Mouse (Mus musculus) stomach, embryonic 16.5 days (tissue): Measurements from ENCODE around the gene Atp5l. TPM values are rescaled to one million over a fixed set of nuclear protein-coding genes. Genes with fewer than 3 reads are reported as not detected.

ENCODE experiments used
- ATAC-seq: fragments of 200-750 bp; cut with Nextera tagmentation; 2 replicates; pipeline ENCODE4 v1.8.0; 2017; ENCODE audit warnings: moderate number of reproducible peaks, moderate TSS enrichment; ENCODE audit not compliant: insufficient read depth, low FRiP score
- H3K27ac ChIP-seq: fragments of 300-500 bp; sonication (generic); 2 replicates; pipeline ENCODE4 v1.5.1; 2014; ENCODE audit warnings: low read length
- H3K27me3 ChIP-seq: fragments of 300-500 bp; sonication (generic); 2 replicates; pipeline ENCODE4 v1.6.1; 2014; ENCODE audit warnings: low read length, control low read depth, mixed read lengths; ENCODE audit not compliant: control insufficient read depth, insufficient read depth
- H3K36me3 ChIP-seq: fragments of 300-500 bp; sonication (generic); 2 replicates; pipeline ENCODE4 v1.6.1; 2014; ENCODE audit warnings: low read length; ENCODE audit not compliant: control insufficient read depth, insufficient read depth
- H3K4me1 ChIP-seq: fragments of 300-500 bp; sonication (generic); 2 replicates; pipeline ENCODE4 v1.6.1; 2014; ENCODE audit warnings: low read length, control low read depth, mixed read lengths; ENCODE audit not compliant: control insufficient read depth, insufficient read depth
- H3K4me2 ChIP-seq: fragments of 300-500 bp; sonication (generic); 2 replicates; pipeline ENCODE4 v1.6.1; 2014; ENCODE audit warnings: low read depth, low read length, mixed read lengths
- H3K4me3 ChIP-seq: fragments of 300-500 bp; sonication (generic); replicated peaks from 2 replicates; pipeline ENCODE4 v1.5.1; 2014; ENCODE audit warnings: mild to moderate bottlenecking, low read length
- H3K9ac ChIP-seq: fragments of 300-500 bp; sonication (generic); 2 replicates; pipeline ENCODE4 v1.6.1; 2014; ENCODE audit warnings: low read length
- H3K9me3 ChIP-seq: fragments of 300-500 bp; sonication (generic); replicated peaks from 2 replicates; pipeline ENCODE4 v1.6.1; 2016; ENCODE audit warnings: low read length, control low read depth; ENCODE audit not compliant: control insufficient read depth
- WGBS: fragments of 180-500 bp; shearing (Covaris S2); extraction: QIAGEN DNeasy Blood & Tissue Kit; methylation state at CpG from one replicate; pipeline ENCODE4 v1.1.7; 2014; 5-methylcytosine and 5-hydroxymethylcytosine counted together
- polyA plus RNA-seq: library from polyadenylated mRNA; unstranded; fragments of >200 nt; fragmentation: Nextera tagmentation; extraction: Ambion mirVana; gene quantifications from 2 replicates; pipeline ENCODE4 v1.2.1, GENCODE M21; 2015

Atp5l gene
- polyA plus RNA-seq, 1 experiment from 2014 or later: 783 TPM

GRCm38 (mm10) chr9:44877686-44878085 lies 42.9 kb downstream of the Atp5l start:
- H3K27ac ChIP-seq: no peak overlapping the region
- H3K27me3 ChIP-seq: no peaks in the 10 kb centered on the region
- peaks cover 39% of the 10 kb centered on the region for H3K4me1 ChIP-seq
- 73% methylated on average over 7 of the region's 7 CpGs for WGBS
- ATAC-seq: no peak
- no peak overlapping the region for H3K4me2 ChIP-seq
- H3K4me3 ChIP-seq: no peak overlapping the region
- H3K9me3 ChIP-seq: no peaks in the 10 kb centered on the region
- no peaks in the 10 kb centered on the region for H3K36me3 ChIP-seq
- H3K9ac ChIP-seq: no peak overlapping the region

GRCm38 (mm10) chr9:44875476-44875875 lies 45.1 kb downstream of the Atp5l start:
- H3K36me3 ChIP-seq: no peaks in the 10 kb centered on the region
- H3K27ac ChIP-seq: no peak overlapping the region
- no peak overlapping the region for H3K4me2 ChIP-seq
- WGBS: 71% methylated on average over 7 of the region's 7 CpGs
- H3K27me3 ChIP-seq: no peaks in the 10 kb centered on the region
- peaks cover 38% of the 10 kb centered on the region for H3K4me1 ChIP-seq
- ATAC-seq: no peak
- no peaks in the 10 kb centered on the region for H3K9me3 ChIP-seq
- H3K4me3 ChIP-seq: no peak overlapping the region
- H3K9ac ChIP-seq: no peak overlapping the region

GRCm38 (mm10) chr9:44874198-44874597 lies 46.3 kb downstream of the Atp5l start:
- Histone ChIP-seq H3K4me1 (peaks cover 32% of the 10 kb centered on the region), H3K27me3 (no peaks in the 10 kb centered on the region), H3K9me3 (no peaks in the 10 kb centered on the region), H3K9ac (no peak overlapping the region), H3K27ac (no peak overlapping the region), H3K36me3 (no peaks in the 10 kb centered on the region), H3K4me3 (no peak overlapping the region), H3K4me2 (no peak overlapping the region; the same call in 1 of the 2 replicates)
- no peak for ATAC-seq

- Histone ChIP-seq H3K4me2 (peak overlapping the region; percentile 6; the same call in 1 of the 2 replicates), H3K9ac (no peak overlapping the region), H3K27me3 (no peaks in the 10 kb centered on the region), H3K9me3 (no peaks in the 10 kb centered on the region), H3K4me3 (no peak overlapping the region), H3K36me3 (no peaks in the 10 kb centered on the region), H3K4me1 (peaks cover 27% of the 10 kb centered on the region), H3K27ac (no peak overlapping the region)
- ATAC-seq: no peak
- WGBS: 40% methylated on average over 5 of the region's 5 CpGs
Measured at GRCm38 (mm10) chr9:44873665-44874064, 46.9 kb downstream of the Atp5l start.

- no peaks in the 10 kb centered on the region for H3K36me3 ChIP-seq
- no peak for ATAC-seq
- H3K9me3 ChIP-seq: no peaks in the 10 kb centered on the region
- no peak overlapping the region for H3K9ac ChIP-seq
- no peaks in the 10 kb centered on the region for H3K27me3 ChIP-seq
- WGBS: 79% methylated on average over 13 of the region's 13 CpGs
- no peak overlapping the region for H3K27ac ChIP-seq
- no peak overlapping the region for H3K4me3 ChIP-seq
- H3K4me2 ChIP-seq: no peak overlapping the region
- H3K4me1 ChIP-seq: peaks cover 10% of the 10 kb centered on the region
Measured at GRCm38 (mm10) chr9:44868336-44869094, 52.0 kb downstream of the Atp5l start.

GRCm38 (mm10) chr9:44867664-44868063 lies 52.9 kb downstream of the Atp5l start:
- Histone ChIP-seq H3K9me3 (no peaks in the 10 kb centered on the region), H3K27me3 (no peaks in the 10 kb centered on the region), H3K4me1 (peaks cover 10% of the 10 kb centered on the region), H3K4me2 (no peak overlapping the region), H3K4me3 (no peak overlapping the region), H3K9ac (no peak overlapping the region), H3K36me3 (no peaks in the 10 kb centered on the region), H3K27ac (no peak overlapping the region)
- no peak for ATAC-seq
- 82% methylated on average over 3 of the region's 3 CpGs for WGBS

GRCm38 (mm10) chr9:44866501-44867240 lies 53.9 kb downstream of the Atp5l start:
- no peak overlapping the region for H3K27ac ChIP-seq
- H3K4me1 ChIP-seq: peaks cover 10% of the 10 kb centered on the region
- no peaks in the 10 kb centered on the region for H3K9me3 ChIP-seq
- H3K27me3 ChIP-seq: no peaks in the 10 kb centered on the region
- H3K9ac ChIP-seq: no peak overlapping the region
- no peak for ATAC-seq
- 67% methylated on average over 9 of the region's 9 CpGs for WGBS
- no peaks in the 10 kb centered on the region for H3K36me3 ChIP-seq
- H3K4me2 ChIP-seq: no peak overlapping the region
- no peak overlapping the region for H3K4me3 ChIP-seq

Other genes starting within 250 kb of the Atp5l start
- gene Treh, start 247.5 kb downstream of the Atp5l start, polyA plus RNA-seq: not detected in 2 replicates
- gene Phldb1, start 185.5 kb downstream of the Atp5l start, polyA plus RNA-seq: 22.4 and 24.5 TPM in 2 replicates
- gene Arcn1, start 152.9 kb downstream of the Atp5l start, polyA plus RNA-seq: 212 and 218 TPM in 2 replicates
- 76.3 and 77.3 TPM in 2 replicates for gene Ift46, start 152.8 kb downstream of the Atp5l start, polyA plus RNA-seq
- gene Tmem25, start 121.4 kb downstream of the Atp5l start, polyA plus RNA-seq: 3.6 and 4.5 TPM in 2 replicates
- 8.3 and 8.5 TPM in 2 replicates for gene Ttc36, start 117.7 kb downstream of the Atp5l start, polyA plus RNA-seq
- 7.1 and 8.8 TPM in 2 replicates for gene Kmt2a, start 39.4 kb downstream of the Atp5l start, polyA plus RNA-seq
- gene Ube4a, start 44.9 kb upstream of the Atp5l start, polyA plus RNA-seq: 24.8 and 27.5 TPM in 2 replicates
- 0.75 and 0.76 TPM in 2 replicates for gene Cd3g, start 59.7 kb upstream of the Atp5l start, polyA plus RNA-seq
- gene Cd3d, start 61.0 kb upstream of the Atp5l start, polyA plus RNA-seq: 0.19 TPM in 1 of 2 replicates, not detected in the other
- gene Cd3e, start 88.9 kb upstream of the Atp5l start, polyA plus RNA-seq: 0.95 and 1.6 TPM in 2 replicates
- gene Mpzl2, start 119.1 kb upstream of the Atp5l start, polyA plus RNA-seq: 46.2 and 59.3 TPM in 2 replicates
- gene Mpzl3, start 134.4 kb upstream of the Atp5l start, polyA plus RNA-seq: 15.7 and 24.6 TPM in 2 replicates
- 19.0 and 19.7 TPM in 2 replicates for gene Jaml, start 158.4 kb upstream of the Atp5l start, polyA plus RNA-seq
- gene Scn2b, start 197.0 kb upstream of the Atp5l start, polyA plus RNA-seq: 3.0 and 3.5 TPM in 2 replicates
- 0.37 and 0.54 TPM in 2 replicates for gene Scn4b, start 217.7 kb upstream of the Atp5l start, polyA plus RNA-seq